Mouse (Mus musculus): Measurements from ENCODE around the gene AF067063. TPM values are rescaled to one million over a fixed set of nuclear protein-coding genes. Genes with fewer than 3 reads are reported as not detected.
"Not testable (repeated sequence)": the region's sequence is repeated elsewhere in the genome, so short reads cannot be mapped to it uniquely, and the experiment has no call there.

Gene AF067063
- 0.38 TPM in 1 of 2 replicates, not detected in the other for polyA plus RNA-seq (2015; fragmentation: Nextera tagmentation; extraction: Ambion mirVana)

DNA sequence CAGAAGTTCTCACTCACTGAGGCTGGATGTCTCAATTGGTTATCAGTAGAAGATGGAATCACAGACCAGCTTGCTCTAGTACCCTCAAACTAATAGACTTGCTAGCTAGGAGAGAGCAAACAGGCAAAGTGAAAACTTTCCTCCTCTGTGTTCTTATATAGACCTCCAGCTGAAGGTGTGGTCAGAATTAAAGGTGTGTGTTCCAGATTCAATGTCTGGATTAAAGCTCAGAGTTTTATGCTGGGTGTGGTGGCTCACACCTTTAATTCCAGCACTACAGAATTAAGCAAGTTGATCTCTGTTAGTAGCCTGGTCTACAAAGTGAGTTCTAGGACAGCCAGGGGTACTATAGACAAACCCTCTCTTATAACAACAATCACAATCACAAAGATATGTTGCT is at the start of gene AF067063:
Gene AF067063 (minus strand): TSS at position 101 of the 400 bp plus-strand sequence.
- not testable (repeated sequence) for H3K36me3 ChIP-seq; ATAC-seq (ENCODE audit: low read depth); H3K27ac ChIP-seq (replicated peaks); H3K4me2 ChIP-seq; H3K9me3 ChIP-seq; H3K9ac ChIP-seq; H3K4me1 ChIP-seq (replicated peaks); H3K4me3 ChIP-seq; H3K27me3 ChIP-seq

- not testable (repeated sequence) for H3K4me1 ChIP-seq (replicated peaks); H3K27ac ChIP-seq (replicated peaks); H3K36me3 ChIP-seq; H3K9me3 ChIP-seq; H3K27me3 ChIP-seq; H3K4me2 ChIP-seq; ATAC-seq (ENCODE audit: low read depth); H3K4me3 ChIP-seq; H3K9ac ChIP-seq
- 85% methylated on average over 6 of the region's 7 CpGs for WGBS
These were observed 34.5 kb upstream of the AF067063 start for GRCm38 (mm10) chr13:119864395-119864999.

DNA sequence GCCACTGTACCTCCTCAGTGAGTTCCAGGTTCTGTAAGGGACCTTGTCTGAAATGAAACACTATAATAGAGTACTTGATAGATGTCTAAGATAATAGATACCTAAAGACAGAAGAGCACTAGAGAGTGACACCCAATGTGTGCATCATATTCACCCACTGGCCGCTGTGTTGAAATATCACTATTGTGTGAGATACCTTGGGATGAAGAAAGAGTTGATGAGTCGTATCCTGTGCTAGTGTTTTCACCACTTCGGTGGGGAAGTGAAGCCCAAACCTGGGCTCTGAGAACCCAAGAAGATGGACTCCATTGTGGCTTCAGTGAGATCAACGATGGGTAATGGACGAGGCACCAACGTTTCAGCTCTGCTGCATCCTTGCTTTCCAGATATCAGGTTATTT is 32.4 kb upstream of the AF067063 start:
- not testable (repeated sequence) for H3K36me3 ChIP-seq; H3K4me2 ChIP-seq; H3K9me3 ChIP-seq; H3K9ac ChIP-seq; ATAC-seq (ENCODE audit: low read depth); H3K27ac ChIP-seq (replicated peaks); H3K27me3 ChIP-seq; H3K4me3 ChIP-seq; H3K4me1 ChIP-seq (replicated peaks)
- no CpG with 5 or more reads among the region's 6 CpGs for WGBS

DNA sequence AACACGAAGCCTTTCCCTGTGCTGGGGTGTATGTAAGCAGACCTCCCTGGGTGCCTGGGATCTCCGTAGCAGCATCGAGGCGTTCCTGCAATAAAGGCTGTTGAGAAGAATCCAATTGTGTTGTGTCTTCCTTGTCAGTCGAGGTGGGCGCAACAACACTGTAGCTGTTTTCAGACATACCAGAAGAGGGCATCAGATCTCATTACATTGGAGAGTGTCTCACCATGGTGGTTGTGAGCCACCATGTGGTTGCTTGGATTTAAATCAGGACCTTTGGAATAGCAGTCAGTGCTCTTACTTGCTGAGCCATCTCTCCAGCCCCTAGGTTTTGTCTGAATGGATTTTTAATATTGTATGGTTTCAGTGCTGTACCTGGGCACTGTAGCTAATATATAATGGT is 10.0 kb upstream of the AF067063 start:
- H3K27ac ChIP-seq (replicated peaks); H3K36me3 ChIP-seq; H3K4me2 ChIP-seq; H3K9ac ChIP-seq; H3K4me3 ChIP-seq; ATAC-seq (ENCODE audit: low read depth); H3K9me3 ChIP-seq; H3K4me1 ChIP-seq (replicated peaks): not testable (repeated sequence)
- peaks cover 11% of the 10 kb centered on the region for H3K27me3 ChIP-seq
- 20% methylated on average over 6 of the region's 6 CpGs for WGBS

GRCm38 (mm10) chr13:119837719-119838337 is 7.8 kb upstream of the AF067063 start:
- Histone ChIP-seq H3K4me2 (peak overlapping the region; percentile 32; the same call in 1 of the 2 replicates), H3K27me3 (peaks cover 11% of the 10 kb centered on the region)
- H3K9me3 ChIP-seq; H3K27ac ChIP-seq (replicated peaks); H3K9ac ChIP-seq; H3K4me1 ChIP-seq (replicated peaks); H3K36me3 ChIP-seq; H3K4me3 ChIP-seq: not testable (repeated sequence)
- 0 out of 2 replicates have a peak, but pooled peaks have one; percentile 37 for ATAC-seq (ENCODE audit: low read depth)
- 5% methylated on average over 14 of the region's 23 CpGs for WGBS

DNA sequence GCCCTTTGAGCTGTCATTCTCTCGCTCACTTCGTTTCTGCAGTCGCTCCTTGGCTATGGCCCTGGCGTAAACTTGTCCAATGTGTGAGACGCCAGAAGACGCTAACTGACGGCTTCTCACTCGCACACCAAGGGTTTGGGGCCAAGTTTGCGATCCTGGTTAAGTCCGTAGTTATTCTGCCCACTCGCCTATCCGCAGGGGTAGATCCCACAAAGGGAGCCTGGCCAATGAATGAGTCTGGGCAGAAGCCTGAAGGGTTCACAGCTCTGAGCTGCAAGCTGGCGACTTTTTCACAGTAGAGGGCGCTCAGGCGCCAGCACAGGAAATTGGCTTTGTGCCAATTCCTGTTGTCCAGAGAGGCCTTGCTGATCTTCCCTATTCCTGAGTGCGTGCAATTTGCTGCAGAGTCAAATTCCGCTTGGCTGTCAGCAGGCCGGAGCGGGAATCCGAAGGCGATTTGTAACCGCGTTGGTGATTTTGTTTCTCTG is 6.4 kb upstream of the AF067063 start:
- not testable (repeated sequence) for H3K9ac ChIP-seq; H3K4me1 ChIP-seq (replicated peaks); H3K9me3 ChIP-seq; H3K27ac ChIP-seq (replicated peaks); H3K36me3 ChIP-seq
- H3K4me2 ChIP-seq = peak overlapping the region; percentile 46
- peaks cover 11% of the 10 kb centered on the region for H3K27me3 ChIP-seq
- peak overlapping the region; percentile 26 for H3K4me3 ChIP-seq
- 14% methylated on average over 23 of the region's 23 CpGs for WGBS
- ATAC-seq (ENCODE audit: low read depth) = peak; percentile 82

DNA sequence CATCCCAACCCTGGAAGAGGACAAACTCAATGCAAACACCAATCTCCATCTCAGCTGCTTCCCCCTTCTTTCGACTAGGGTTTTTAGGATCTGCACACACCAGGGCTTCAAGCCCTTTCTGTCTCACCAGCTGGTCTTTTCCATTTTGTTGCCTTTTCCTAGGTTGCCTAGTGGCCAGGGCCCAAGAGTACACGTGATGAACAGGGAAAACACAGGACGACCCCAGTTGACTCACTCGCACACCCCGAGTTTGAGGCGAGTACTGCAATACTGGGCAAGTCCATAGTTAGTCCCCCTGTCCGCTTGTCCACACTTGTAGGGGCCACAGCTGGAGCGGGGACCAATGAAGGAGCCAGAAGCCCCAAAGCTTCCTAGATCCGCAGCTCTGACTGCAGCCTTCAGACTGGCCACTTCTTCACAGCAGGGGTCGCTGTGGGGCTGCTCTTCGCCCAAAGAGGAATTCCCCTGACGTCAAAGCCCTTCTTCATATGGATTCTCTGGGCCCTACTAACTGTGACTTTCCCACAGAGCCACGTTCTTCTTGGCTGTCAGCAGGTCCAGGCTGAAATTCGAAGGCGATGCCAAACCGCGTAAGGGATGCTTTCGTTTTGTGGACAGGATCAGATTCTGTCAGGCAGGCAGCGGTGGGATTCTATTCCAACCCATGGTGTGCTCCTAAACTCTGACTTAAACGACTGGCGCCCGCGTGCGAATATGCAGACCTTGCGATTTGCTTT is 5.5 kb upstream of the AF067063 start, which contains the start of gene D13Ertd608e:
Gene D13Ertd608e (plus strand): TSS at position 687 of the 737 bp plus-strand sequence.
- Histone ChIP-seq H3K27me3 (peaks cover 11% of the 10 kb centered on the region), H3K4me2 (peak within 1 kb of the TSS; percentile 46), H3K4me3 (peak within 1 kb of the TSS; percentile 26)
- WGBS = 17% methylated on average over 18 of the region's 25 CpGs
- peak; percentile 55; the same call in 1 of the 2 replicates for ATAC-seq (ENCODE audit: low read depth)
- not testable (repeated sequence) for H3K4me1 ChIP-seq (replicated peaks); H3K27ac ChIP-seq (replicated peaks); H3K9ac ChIP-seq; H3K36me3 ChIP-seq; H3K9me3 ChIP-seq

DNA sequence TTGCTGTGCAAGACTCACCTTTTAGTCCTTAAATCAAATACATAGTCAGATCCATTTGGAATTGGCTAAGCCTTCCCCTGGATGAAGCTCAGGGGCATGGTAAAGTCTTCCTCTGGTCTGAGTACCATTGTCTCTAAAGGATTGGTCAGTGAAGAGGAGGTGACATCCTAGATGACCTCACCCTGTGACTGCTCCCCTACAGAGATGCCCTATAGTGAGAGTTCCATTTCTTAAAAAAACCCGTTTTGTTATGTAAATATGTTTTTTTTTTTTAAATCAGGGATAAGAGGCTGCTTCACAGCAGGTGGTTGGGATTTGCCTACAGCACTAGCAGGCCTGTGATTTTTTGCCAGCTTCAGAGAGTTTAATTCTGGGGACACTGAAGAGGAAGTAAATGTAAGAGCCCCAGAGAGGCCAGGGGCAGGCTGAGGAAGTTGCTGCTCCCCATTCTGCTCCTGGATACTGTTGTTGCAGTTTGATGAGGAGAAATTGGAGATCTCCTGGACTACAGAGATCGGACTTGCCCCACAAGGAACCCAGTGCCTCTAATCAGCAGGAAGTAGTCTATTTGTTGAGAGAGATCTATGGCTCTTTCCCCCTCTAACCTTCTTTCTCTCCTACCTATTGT is 12.3 kb downstream of the AF067063 start:
- H3K4me2 ChIP-seq = no peak overlapping the region
- no peak for ATAC-seq (ENCODE audit: low read depth)
- WGBS = 21% methylated on average over 2 of the region's 2 CpGs
- H3K36me3 ChIP-seq = no peaks in the 10 kb centered on the region
- no peak overlapping the region for H3K9ac ChIP-seq
- H3K4me3 ChIP-seq = no peak overlapping the region
- H3K9me3 ChIP-seq = no peaks in the 10 kb centered on the region
- H3K27ac ChIP-seq (replicated peaks) = no peak overlapping the region
- H3K27me3 ChIP-seq = no peaks in the 10 kb centered on the region
- H3K4me1 ChIP-seq (replicated peaks) = no peaks in the 10 kb centered on the region

DNA sequence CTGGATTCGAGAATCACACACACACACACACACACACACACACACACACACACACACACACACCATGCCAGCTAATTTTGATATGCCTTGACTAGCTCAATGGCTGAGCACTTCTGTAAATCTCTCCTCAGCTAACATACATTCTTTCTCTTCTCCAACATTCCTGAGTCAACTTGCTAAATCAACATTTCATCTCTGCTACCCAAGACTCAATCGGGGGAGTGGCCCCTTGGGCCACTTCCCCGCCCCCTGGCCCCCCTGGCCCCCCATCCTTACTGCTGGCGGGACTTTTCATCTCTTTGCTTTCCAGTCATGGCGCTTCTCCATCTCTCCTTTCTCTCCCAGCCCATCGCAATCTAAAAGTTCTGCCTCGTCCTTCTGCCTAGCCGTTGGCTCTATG is 13.2 kb downstream of the AF067063 start:
- Histone ChIP-seq H3K36me3 (no peaks in the 10 kb centered on the region), H3K4me2 (no peak overlapping the region), H3K27me3 (no peaks in the 10 kb centered on the region), H3K9me3 (no peaks in the 10 kb centered on the region), H3K4me1 (replicated peaks) (no peaks in the 10 kb centered on the region), H3K4me3 (no peak overlapping the region), H3K27ac (replicated peaks) (no peak overlapping the region), H3K9ac (no peak overlapping the region)
- no peak for ATAC-seq (ENCODE audit: low read depth)
- WGBS = 70% methylated on average over 8 of the region's 8 CpGs

- no peak overlapping the region for H3K4me2 ChIP-seq
- ATAC-seq (ENCODE audit: low read depth) = no peak
- H3K9me3 ChIP-seq = no peaks in the 10 kb centered on the region
- H3K9ac ChIP-seq = no peak overlapping the region
- H3K36me3 ChIP-seq = no peaks in the 10 kb centered on the region
- no peak overlapping the region for H3K27ac ChIP-seq (replicated peaks)
- 89% methylated on average over 9 of the region's 9 CpGs for WGBS
- H3K4me1 ChIP-seq (replicated peaks) = no peaks in the 10 kb centered on the region
- H3K27me3 ChIP-seq = no peaks in the 10 kb centered on the region
- H3K4me3 ChIP-seq = no peak overlapping the region
These were observed 20.0 kb downstream of the AF067063 start for GRCm38 (mm10) chr13:119810031-119810430.

GRCm38 (mm10) chr13:119808937-119809336 is 21.1 kb downstream of the AF067063 start:
- H3K27me3 ChIP-seq = no peaks in the 10 kb centered on the region
- H3K27ac ChIP-seq (replicated peaks) = no peak overlapping the region
- no peak overlapping the region for H3K4me3 ChIP-seq
- WGBS = 76% methylated on average over 2 of the region's 2 CpGs
- H3K4me2 ChIP-seq = no peak overlapping the region
- ATAC-seq (ENCODE audit: low read depth) = no peak
- no peaks in the 10 kb centered on the region for H3K4me1 ChIP-seq (replicated peaks)
- H3K9ac ChIP-seq = no peak overlapping the region
- no peaks in the 10 kb centered on the region for H3K9me3 ChIP-seq
- no peaks in the 10 kb centered on the region for H3K36me3 ChIP-seq

DNA sequence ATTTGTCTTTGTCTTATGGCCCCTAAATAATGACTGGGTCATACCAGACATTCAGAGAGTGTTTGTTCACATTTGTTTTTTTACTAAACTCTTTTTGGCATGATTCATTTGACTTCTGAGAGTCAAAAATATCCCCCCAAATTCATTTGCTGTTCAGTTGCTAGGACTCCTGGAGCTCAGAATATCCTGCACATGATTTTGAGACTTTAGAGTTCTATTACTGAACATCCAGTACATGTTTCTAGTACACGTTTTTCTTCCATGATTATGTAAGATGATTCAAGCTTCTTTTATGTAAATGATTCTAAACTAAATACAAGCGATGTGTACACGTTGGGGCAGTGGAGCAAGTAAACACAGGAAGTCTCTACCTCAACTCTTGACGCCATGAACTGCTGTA is 32.4 kb downstream of the AF067063 start:
- Histone ChIP-seq H3K9ac (no peak overlapping the region), H3K27me3 (no peaks in the 10 kb centered on the region), H3K36me3 (no peaks in the 10 kb centered on the region), H3K4me1 (replicated peaks) (no peaks in the 10 kb centered on the region), H3K9me3 (no peaks in the 10 kb centered on the region), H3K27ac (replicated peaks) (no peak overlapping the region), H3K4me2 (no peak overlapping the region), H3K4me3 (no peak overlapping the region)
- 68% methylated on average over 4 of the region's 4 CpGs for WGBS
- ATAC-seq (ENCODE audit: low read depth) = no peak

Measured in neural tube, embryonic 13.5 days (tissue).